Mouse (Mus musculus) mature B cell (primary cell): ENCODE measurements around the gene Rassf8.

Source experiments
- in situ Hi-C: fragments of 300-500 bp; cut with MboI; formaldehyde crosslinking; loops from 2 replicates; pipeline ENCODE4 v1.14.3; 2019

The Rassf8 gene

DNA sequence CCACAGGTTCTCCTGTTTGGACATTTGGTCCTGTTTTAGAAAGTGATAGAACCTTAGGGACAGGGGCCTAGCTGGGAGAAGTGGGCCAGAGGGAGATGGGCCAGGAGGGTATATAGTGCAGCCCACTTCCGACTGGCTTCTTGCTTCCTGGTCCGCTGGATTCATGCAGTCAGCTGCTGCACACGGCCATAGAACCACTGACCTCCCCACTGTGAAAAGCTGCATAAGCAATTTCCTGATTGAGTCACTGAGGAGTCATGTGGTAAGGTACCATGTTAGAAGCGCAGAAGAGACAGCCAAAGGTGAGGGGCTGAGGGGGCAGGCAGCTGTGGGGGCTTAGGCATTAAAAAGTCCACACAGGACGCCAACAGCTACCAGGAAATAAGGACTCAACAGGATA lies 75.7 kb downstream of the Rassf8 start:
- in situ Hi-C loops = no loop called here

DNA sequence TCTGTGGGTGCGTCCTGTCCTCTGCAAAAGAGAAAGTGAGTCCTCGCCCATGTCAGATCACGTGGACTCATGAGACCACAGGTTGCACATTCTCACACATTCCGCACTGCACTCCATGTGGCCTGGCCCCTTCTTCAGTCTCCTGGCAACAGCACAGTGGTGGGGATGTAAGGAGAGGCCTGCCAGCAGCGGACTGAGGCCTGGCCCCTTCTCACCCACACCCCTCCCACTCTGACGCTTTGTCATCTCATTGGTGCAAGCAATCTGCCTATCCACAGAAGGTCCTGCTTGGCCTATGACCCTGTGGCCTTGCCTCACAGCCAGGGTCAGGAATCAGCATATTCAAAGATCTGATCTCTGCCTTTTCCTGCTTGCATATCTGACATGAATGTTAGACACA lies 76.6 kb downstream of the Rassf8 start:
- in situ Hi-C loops = no loop called here

DNA sequence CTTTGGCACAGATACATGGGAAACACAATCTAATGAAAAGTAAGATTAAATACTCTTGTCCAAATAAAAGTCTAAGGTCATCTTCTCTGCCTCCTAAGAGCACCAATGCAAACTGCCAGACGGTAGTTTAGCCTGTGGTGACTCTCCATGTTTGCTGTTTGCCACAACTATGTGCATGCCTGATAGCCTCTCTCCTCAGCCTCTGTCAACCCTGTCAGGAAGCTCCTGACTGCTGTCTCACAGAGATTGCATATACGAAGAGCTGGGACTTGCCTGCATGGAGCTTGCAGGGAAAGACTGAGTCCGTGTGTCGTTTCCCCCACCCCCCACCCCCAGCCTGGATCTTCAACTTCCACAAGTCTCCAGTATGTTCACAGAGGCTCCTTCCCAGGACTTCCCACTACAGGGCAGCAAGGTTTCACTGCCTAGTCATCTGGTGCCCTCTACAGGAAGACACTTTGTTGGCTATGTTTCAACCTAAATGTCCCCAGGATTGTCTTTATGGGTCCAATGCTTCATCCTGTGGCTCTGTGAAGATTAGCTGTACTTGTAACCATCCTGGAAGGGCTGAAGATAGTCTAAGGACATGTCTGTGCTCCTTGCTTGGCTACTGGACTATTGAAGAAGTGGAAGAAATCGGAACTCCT lies 77.2 kb downstream of the Rassf8 start:
- in situ Hi-C loops = no loop called here

DNA sequence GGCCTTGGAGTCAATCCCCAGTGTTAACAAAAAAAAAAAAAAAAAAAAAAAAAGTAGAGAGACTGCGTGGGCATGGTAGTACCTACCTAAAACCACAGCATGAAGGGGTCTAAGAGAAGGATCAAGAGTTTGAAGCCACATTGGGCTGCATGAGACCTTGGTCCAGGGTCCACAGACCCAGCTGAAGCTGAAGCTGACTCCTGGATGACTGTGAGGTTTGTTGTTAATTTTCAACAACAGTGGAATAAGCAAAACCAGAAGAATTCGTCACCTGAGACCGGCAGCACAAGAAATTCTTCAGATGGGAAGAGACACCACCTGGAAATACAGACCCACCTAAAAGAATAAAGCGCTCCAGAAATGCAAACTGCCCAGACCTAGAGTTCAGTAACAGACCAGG lies 79.8 kb downstream of the Rassf8 start:
- in situ Hi-C loops = no loop called here

DNA sequence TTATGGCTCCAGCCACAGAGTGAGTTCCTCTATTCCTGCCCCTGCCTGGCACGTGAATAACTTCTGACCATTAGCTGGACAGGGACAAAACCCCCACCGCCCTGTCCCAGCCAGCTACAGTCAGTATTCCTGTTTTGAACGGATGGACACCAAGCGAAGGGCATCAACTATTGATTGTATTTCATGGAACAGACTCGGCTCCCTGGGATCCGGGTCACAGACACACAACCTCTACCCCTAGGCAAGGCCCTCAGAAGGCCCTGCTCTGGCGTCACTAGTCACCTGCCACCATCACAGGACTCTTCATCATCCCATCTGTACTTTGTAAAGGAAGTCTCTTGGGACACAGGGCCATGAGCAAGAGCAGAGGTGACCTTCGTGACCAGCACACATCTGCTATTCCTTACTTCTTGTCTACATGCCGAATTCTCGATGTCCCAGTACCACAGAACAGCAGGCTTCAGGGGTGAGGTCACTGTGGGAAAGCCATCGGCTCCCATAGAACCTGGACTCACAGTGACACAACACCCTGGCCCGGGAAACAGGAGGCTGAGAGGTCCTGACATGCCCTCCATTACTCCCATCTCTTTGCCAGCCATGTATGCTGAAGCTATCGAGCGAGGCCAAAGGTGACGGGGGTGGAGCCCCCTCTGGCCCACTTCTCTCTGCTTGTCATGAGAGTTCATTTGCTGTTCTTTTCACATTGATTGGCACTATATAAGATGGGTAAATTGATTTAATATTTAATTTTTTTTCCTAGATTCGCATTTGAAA lies 82.7 kb downstream of the Rassf8 start:
- in situ Hi-C loops = no loop called here

DNA sequence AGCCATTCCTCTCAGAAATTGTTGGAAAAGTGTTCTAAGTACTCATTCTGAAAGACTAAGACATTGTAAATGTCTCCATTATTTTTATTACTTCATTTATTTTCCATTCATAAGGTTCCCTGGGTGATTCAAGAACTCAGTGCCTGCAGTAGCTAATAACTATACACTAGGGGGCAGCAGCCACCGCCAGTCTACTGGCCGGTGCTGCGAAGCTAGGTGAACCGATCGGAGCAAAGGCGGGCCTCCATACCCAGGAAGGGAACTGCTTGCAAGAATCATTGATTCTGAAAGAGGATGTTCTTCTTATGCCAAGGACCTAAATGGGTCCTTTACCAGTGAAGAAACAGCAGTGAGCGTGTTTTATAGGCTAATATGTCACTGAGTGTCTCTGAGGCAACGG lies 83.6 kb downstream of the Rassf8 start:
- in situ Hi-C loops = no loop called here

DNA sequence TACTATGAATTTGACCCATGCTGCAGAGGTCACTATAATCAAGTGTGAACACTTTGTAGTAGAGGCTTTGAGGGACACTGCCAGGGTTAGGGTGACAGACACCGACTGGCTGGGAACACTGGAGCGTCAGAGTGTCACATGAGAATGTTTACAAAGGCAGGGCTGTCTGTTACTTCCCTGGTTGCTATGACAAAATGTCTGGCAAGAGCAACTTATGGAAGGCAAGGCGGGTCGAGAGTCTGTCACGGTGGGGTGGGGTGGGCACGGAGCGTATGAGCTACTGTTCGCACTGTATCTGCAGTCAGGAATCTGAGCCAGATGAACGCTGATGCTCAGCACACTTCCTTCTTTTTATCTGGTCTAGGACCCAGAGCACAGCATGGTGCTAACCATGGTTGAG lies 84.1 kb downstream of the Rassf8 start:
- in situ Hi-C loops = no loop called here

DNA sequence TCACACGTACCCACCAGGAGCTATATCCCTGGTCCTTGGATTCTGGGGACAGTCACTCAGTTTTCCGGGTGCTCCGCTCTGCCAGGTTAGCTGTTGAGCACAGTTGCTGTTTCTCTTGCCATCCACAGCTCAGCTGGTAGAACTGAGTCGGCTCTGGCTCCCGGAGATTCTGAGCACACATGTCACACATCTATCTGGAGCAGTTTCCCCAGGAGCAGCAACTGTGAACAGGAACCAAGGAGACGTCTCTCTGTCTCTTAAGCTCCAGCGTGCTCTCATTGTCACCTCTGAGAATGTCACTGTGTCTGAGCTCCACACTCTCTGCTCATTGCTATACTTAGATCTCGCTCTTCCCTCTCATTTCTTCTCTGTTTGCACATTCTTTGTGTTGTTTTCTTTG lies 86.4 kb downstream of the Rassf8 start:
- in situ Hi-C loops = no loop called here

DNA sequence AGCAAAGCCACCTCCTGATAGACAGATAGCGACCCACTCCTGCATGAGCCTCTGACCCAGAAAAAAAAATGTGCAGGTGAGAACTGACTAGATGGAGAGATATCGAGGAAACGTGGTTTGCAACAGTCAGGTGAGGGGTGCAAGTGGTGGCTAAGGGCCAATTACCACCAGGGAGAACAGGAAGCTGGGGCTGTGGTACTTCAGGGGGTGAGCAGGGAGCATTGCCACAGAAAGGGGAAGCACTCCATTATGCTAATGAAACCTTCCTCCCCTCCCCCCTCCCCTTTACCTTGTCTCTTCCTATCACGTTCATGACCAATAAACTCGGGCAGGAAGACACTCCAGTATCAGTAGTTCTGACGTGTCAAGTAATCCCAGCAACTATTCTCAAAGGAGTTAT lies 88.8 kb downstream of the Rassf8 start:
- in situ Hi-C loops = no loop called here

DNA sequence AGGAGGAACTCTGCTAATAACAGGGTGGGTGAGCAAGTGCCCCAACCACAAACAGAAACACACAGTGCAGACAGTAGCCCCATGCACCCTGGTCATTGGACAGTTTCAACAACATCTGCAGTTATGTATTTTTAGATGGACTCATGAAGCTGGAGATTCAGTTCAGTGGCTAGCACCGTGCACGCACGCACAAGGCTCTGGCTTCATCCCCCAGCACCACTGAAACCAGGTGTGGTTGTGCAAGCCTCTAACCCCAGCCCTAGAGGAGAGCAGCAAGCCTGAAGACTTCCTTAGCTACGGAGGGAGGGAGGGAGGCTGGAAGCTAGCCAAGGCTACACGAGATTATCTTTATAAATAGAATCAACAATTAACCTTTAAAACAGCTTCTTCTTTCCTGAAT lies 99.1 kb downstream of the Rassf8 start:
- in situ Hi-C loops = no loop called here

DNA sequence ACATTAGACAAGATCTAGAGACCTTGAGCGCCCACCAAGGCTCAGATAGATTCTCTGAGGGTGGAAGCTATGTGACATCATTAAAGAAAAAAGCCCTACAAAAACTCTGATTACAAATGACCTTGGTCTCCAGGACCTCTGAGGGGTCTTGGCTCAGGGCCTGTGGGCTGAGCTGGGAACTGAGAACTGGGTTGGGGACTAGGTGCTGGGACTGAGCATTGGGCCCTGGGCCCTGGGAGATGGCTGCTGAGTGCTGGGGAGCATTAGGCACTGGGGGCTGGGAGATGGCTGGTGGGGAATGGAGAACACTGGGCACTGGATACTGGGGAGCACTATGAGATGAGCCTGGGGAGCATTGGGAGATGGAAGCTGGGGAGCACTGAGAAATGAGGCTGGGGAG lies 99.5 kb downstream of the Rassf8 start:
- in situ Hi-C loops = no loop called here

DNA sequence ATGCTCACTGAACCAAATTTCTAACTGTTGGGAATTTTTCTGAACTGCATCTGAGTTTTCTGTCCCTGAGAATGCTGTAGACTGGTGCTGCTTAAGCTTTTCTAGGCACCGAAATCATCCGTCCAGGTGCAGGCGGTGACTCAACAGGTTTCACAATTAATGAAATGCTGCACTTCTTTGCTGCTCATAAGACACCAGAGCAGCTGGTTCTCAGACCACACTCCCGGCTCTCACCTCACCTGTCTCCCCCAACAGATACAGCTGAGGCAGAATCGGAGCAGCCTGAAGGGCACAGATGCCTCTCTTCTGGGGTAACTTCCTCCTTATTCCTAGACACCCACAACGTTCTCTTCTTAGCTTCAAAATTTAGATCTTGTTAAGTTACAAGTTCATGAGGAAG lies 100.4 kb downstream of the Rassf8 start:
- in situ Hi-C loops = no loop called here

DNA sequence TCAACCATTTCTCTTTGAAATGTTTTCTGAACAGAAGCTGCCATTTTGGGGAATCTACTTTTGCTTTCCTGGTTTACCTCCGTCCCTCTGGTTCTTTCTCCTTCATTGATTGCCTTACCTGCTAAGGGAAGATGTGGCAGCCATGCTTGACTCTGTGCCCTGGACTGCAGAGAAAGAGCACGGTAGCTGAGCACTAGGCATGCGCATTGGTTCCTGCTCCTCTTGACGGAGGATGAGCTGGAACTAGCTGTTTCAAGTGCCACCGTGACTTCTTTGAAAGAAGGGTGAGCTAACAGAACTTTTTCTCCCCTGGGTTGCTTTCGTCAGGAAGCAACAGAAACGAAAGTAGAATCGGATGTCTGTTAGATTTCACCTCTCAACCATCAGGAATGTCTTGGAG lies 101.1 kb downstream of the Rassf8 start:
- in situ Hi-C loops = no loop called here

DNA sequence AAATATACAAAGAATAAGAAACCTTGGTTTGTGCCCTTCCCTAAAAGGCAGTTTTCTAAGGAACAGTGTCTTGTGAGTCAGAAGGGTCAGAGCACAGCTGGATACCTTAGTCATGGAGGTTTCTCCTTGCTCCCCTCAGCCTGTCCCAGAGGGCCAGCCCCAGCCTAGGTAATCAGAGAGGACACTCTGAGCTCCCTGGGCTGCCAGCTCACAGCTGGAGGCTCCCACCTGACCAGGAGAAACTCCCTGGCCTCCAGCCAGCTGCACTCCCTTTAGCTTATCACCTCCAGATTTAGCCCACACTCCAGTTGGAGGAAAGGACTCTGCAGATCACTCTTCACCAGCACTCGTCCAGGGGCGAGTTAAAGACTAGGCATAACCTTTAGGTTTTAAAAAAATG lies 104.2 kb downstream of the Rassf8 start:
- in situ Hi-C loops = loop anchor here (10.0 kb wide), 2 partner anchors 304 to 424 kb away; no protein-coding TSS in a partner anchor

DNA sequence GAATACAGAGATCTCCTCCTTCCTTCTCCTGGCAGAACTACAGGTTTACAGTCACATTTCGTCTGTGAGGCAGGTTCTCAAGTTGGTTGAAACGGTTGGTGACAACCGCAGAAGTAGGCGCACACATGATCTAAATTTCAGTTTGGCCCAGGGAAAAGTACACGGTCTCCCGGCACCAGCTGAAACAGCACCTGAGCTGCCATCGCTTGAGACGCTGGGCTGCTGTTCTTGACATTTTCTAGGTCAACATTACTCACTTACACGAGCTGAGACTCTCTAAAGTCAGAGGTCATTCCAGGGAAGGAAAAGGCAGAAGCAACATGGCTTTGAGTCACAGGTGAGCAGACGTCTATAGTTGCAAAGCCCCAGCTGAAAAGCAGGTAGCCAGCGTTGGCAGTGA lies 105.4 kb downstream of the Rassf8 start:
- in situ Hi-C loops = loop anchor here (10.0 kb wide), 2 partner anchors 303 to 423 kb away; no protein-coding TSS in a partner anchor

DNA sequence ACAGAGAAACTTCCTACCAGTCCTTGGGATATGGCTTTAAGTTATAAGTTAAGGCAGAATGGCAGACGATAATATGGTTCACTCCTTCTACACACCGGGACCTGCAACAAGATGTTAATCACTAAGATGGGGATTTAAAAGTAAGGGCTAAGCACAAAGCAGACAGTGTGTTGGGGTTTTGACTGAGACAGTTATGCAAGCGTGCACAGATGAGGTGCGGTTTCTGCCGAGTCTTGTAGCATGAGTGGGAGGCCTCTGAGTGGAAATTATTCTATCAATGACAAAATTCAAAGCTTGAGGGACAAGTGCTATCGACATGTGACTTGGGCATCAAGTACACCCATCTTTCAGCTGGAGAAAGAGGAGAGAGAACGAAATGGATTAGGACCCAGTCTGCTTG lies 106.2 kb downstream of the Rassf8 start:
- in situ Hi-C loops = loop anchor here (10.0 kb wide), 2 partner anchors 302 to 422 kb away; no protein-coding TSS in a partner anchor

DNA sequence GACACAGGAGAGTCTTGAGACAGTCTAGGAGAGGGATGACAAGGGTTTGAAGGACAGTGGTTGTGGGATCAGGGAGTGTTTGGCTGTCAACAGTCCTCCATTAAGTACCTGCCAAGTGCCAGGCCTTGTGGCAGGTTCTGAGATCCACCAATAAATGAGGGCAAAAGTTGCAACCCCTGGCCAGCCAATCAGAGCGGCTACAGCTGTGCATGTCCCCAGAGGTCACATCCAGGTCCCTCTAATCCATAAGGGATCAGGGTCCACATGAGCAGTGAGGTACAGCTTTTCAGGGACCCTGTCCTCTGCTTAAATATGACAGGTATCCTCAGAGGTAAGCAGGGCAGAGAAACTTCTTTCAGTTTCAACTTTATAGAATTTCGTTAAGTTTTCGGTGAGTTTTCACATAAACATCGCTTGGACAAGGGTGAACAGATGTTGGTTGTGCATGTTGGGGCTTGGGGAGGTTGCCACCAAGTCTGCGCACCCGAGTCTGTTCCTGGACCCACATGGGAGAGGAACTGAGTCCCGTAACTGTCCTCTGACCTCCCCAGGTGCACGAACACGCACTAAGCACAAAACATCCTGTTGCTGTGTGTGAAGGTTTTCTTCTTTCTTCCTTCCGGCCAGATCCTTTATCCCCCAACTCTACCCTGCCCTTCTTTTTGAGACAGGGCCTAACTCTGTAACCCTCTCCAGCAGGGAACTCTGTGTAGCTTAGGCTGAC lies 107.0 kb downstream of the Rassf8 start:
- in situ Hi-C loops = loop anchor here (10.0 kb wide), 2 partner anchors 301 to 421 kb away; no protein-coding TSS in a partner anchor

DNA sequence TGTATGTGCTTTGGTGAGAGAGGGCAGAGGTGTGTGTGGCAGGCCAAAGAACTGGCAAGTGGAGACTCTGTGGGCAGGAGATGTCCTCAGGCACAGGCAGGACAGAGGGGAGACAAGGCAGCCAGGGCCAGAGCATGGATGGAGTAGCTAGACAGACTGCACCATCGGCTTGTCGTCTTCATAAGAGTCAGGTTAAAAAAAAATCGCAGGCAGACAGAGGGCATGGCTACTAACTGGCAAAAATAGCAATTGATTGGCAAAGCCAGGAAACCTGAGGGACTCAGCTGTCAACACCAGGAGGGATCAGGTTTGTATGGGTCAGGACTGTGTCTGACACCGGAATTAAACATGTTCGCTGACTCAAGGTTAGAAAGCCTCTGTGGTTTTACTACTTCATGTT lies 108.2 kb downstream of the Rassf8 start:
- in situ Hi-C loops = loop anchor here (10.0 kb wide), 2 partner anchors 300 to 420 kb away; no protein-coding TSS in a partner anchor

DNA sequence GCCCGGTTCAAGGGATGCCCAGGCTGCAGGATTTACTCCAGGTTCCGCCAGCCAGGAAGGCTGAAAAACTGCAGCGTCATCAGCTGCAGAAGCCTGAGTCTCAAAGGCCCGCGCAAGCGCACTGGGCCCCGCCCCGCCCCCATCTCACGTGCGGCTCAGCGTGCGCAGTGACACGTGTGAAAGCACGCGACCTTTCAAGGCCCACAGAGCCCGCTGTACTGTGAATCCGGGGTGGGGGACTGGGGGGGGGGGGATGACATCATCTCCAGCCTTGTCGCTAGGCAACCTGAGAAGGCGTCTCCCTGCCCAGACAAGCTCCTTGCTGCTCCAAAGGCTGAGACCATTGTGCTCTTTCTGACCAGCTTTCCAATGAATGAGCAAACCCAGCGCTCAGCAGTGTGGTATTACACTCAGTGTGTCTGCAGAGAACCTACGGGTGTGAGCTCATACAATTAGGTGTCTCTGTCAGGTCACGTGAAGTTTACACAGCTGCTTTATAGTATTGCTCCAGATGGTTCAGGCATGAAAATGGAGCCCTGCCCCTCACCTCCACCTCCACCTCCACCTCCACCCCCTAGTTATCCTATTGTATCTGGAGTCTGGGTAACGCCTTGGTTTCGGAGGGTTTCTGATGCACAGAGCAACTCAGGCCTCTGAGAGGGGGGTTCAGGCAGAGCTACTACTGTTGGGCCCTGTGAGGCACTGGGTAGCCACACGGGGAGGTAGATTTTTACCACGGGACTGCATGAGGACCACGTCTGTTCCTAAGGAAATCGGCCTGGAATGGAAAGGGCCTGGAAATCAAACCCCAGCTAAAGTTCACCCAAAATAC lies 109.4 kb downstream of the Rassf8 start:
- in situ Hi-C loops = loop anchor here (10.0 kb wide), 2 partner anchors 299 to 419 kb away; no protein-coding TSS in a partner anchor

DNA sequence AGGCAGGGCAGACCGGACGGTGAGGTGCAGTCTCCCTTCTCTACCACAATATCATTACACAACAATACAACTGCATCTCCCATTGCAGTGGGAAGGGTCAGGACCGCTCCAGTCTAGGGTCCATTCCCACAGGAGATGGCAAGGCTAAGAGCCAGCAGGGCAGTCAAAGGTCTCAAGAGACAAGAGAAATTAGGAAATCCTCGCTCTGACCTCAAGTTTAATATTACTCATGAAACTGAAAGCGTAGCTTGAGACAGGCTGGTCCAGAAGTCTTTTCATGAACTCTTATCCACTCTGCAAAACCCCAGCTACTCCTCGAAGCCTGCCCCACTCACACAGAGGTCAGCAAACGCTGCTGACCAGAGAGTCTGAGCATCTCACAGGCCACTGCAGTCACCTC lies 110.9 kb downstream of the Rassf8 start:
- in situ Hi-C loops = loop anchor here (10.0 kb wide), 2 partner anchors 297 to 417 kb away; no protein-coding TSS in a partner anchor

DNA sequence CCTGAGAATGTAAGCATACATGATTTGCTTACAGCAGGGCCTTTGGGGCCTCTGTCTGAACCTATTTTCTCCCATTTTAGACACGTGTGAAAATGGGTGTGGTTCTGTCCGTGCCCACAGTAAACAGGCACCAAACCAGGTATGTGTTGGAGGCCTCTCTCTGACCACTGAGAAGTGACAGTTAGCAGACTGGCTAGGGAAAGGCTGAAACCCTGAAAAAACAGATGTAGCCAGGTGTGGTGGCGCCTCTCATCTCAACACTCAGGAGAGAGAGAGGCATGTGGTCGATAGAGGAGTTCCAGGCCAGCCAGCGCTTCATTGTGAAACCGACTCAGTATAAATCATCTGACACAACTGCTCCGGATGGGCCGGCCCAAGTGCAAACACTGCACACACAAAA lies 111.9 kb downstream of the Rassf8 start:
- in situ Hi-C loops = loop anchor here (10.0 kb wide), 2 partner anchors 296 to 416 kb away; no protein-coding TSS in a partner anchor

DNA sequence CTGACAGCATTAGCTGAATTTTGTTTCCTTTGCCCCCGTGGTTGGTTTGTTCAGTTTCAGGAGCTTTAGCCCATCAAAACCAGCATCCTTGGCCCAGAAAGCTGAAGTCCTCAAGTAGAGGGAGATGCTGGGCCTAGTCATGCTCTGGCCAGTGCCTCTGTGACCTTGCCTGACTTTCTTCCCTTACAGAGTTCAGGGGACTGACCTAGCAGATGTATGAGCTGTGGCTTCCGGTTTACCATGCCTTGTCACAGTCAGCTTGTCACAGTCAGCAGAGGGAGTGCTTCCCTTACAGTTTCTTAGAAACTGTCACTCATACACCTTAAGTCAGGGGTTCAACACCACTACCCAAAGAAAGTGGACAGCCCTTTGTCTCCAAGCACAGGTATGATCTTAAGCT lies 113.8 kb downstream of the Rassf8 start:
- in situ Hi-C loops = no loop called here
